Mouse (Mus musculus): ENCODE measurements at regions not wholly inside any gene's neighbourhood (a gene's known extent, or its start where the extent isn't known, plus 50 kb on each side); places are given as distances from the start of the nearest gene placed in this dataset.
"Not testable (repeated sequence)": the region's sequence is repeated elsewhere in the genome, so short reads cannot be mapped to it uniquely, and the experiment has no call there.

DNA sequence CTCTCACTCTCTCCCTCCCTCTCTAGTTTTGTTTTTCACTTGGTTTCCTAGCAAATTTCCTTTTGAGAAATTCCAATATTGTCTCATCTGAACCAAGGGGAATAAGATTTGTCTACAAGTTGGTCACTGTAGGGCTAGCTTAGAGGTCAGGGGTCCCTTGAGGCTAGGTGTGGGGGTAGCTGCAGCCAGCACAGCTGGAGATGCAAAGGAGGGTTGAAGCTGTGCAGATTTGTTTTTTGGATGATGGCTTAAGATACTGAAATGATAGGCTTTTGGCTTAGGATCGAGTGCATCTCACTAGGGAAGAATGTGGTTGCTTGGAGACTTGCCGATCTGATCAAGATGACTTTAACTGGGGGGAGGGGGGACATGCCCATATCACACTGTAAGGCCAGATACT, 88.3 kb upstream of the Tmem28 start:
- Histone ChIP-seq H3K4me1 (ENCODE audit: insufficient read depth) (no peaks in the 10 kb centered on the region), H3K36me3 (replicated peaks; ENCODE audit: insufficient read depth, low read length) (no peaks in the 10 kb centered on the region), H3K27me3 (ENCODE audit: insufficient read depth, low read length) (0 out of 2 replicates have a peak, but pooled peaks cover 4% of the 10 kb centered on the region), H3K9ac (replicated peaks) (no peak overlapping the region), H3K27ac (ENCODE audit: low read depth) (no peak overlapping the region), H3K4me2 (ENCODE audit: low read depth, low read length) (no peak overlapping the region), H3K4me3 (ENCODE audit: low read depth, low read length) (no peak overlapping the region), H3K9me3 (ENCODE audit: low read length) (no peaks in the 10 kb centered on the region)
- no peak for TF ChIP-seq EP300 (IDR thresholded peaks at IDR 0.05; ENCODE audit: low read depth)
- no peak for TF ChIP-seq CTCF (IDR thresholded peaks at IDR 0.05; ENCODE audit: low read depth)
- DNase-seq (no peak), ATAC-seq (no peak)
- WGBS (ENCODE audit: insufficient replicate concordance): 61% methylated on average over 2 of the region's 2 CpGs

DNA sequence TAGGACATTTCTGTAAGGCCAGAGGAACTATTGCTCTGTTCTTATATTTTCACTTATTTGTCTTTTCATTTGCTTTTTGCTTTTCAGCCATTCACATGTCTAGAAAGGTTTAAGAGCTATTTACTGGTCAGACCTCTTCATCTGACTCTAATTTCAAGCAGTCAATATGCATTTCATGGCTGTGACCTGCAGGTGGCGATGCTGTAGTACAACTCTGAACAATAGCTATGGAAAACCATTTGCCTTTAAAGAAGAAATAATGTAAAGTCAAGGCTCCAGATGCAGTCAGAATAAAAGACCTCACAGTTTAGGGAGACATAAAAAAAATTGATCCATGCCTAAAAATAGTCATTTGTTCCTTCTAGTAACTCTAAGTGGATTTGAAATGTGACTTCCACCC, 95.7 kb upstream of the Tmem28 start:
- WGBS (ENCODE audit: insufficient replicate concordance): 4% methylated on average over 1 of the region's 1 CpGs
- no peak overlapping the region for H3K4me3 ChIP-seq (ENCODE audit: low read depth, low read length)
- H3K27ac ChIP-seq (ENCODE audit: low read depth): no peak overlapping the region
- TF ChIP-seq CTCF (IDR thresholded peaks at IDR 0.05; ENCODE audit: low read depth) (peak; percentile 51), EP300 (IDR thresholded peaks at IDR 0.05; ENCODE audit: low read depth) (no peak)
- no peak overlapping the region for H3K4me2 ChIP-seq (ENCODE audit: low read depth, low read length)
- H3K4me1 ChIP-seq (ENCODE audit: insufficient read depth): no peaks in the 10 kb centered on the region
- ATAC-seq: no peak
- DNase-seq: peak; percentile 14
- no peaks in the 10 kb centered on the region for H3K9me3 ChIP-seq (ENCODE audit: low read length)
- no peaks in the 10 kb centered on the region for H3K27me3 ChIP-seq (ENCODE audit: insufficient read depth, low read length)
- no peaks in the 10 kb centered on the region for H3K36me3 ChIP-seq (replicated peaks; ENCODE audit: insufficient read depth, low read length)
- no peak overlapping the region for H3K9ac ChIP-seq (replicated peaks)

DNA sequence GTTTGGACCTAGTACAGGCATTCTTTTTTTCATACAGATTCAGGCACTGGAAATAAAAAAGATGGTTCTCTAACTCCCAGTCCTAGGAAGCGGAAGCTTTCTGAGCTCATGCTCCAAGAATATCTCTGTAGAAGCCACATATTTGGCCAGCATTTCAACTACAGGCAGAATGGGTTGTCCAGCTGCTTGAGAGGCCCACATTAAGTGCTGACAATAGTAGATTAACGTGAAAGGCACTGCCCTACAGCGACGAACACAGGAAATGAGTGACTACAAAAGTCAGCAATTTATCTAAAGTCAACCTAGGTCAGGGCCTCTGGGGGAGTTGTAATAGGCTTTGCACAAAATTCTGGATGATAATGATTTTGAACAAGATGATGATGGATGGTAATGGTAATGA, 125.5 kb upstream of the Tmem28 start:
- H3K4me2 ChIP-seq (ENCODE audit: low read depth, low read length): no peak overlapping the region
- no peaks in the 10 kb centered on the region for H3K36me3 ChIP-seq (replicated peaks; ENCODE audit: insufficient read depth, low read length)
- ATAC-seq (0 out of 2 replicates have a peak, but pooled peaks have one; percentile 15), DNase-seq (no peak)
- H3K27me3 ChIP-seq (ENCODE audit: insufficient read depth, low read length): no peaks in the 10 kb centered on the region
- no peak overlapping the region for H3K27ac ChIP-seq (ENCODE audit: low read depth)
- H3K9ac ChIP-seq (replicated peaks): no peak overlapping the region
- no peak for TF ChIP-seq CTCF (IDR thresholded peaks at IDR 0.05; ENCODE audit: low read depth)
- no peak for TF ChIP-seq EP300 (IDR thresholded peaks at IDR 0.05; ENCODE audit: low read depth)
- H3K9me3 ChIP-seq (ENCODE audit: low read length): no peaks in the 10 kb centered on the region
- no peaks in the 10 kb centered on the region for H3K4me1 ChIP-seq (ENCODE audit: insufficient read depth)
- WGBS (ENCODE audit: insufficient replicate concordance): 48% methylated on average over 4 of the region's 4 CpGs
- H3K4me3 ChIP-seq (ENCODE audit: low read depth, low read length): no peak overlapping the region

DNA sequence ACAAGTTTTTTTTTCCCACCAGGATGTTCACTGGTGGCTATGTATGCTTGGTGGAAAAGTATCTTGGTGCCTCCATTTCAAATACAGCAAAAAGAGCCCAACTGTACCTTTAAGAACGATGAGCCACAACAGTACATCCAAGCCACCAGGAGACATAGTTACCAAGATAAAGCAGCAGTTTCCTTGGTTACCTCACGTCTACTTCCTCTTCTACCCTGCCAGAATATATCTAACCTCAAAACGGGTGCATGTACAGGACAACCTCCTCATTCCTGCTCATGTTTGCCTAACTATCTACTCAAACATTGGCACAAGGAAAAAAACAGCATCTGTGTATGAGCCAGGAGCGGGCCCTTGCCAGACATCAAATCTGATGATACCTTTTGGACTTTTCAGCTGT, 129.8 kb upstream of the Tmem28 start:
- Histone ChIP-seq H3K27me3 (ENCODE audit: insufficient read depth, low read length) (0 out of 2 replicates have a peak, but pooled peaks cover 3% of the 10 kb centered on the region), H3K9me3 (ENCODE audit: low read length) (no peaks in the 10 kb centered on the region), H3K4me1 (ENCODE audit: insufficient read depth) (no peaks in the 10 kb centered on the region), H3K27ac (ENCODE audit: low read depth) (no peak overlapping the region), H3K4me2 (ENCODE audit: low read depth, low read length) (no peak overlapping the region), H3K9ac (replicated peaks) (no peak overlapping the region), H3K4me3 (ENCODE audit: low read depth, low read length) (no peak overlapping the region), H3K36me3 (replicated peaks; ENCODE audit: insufficient read depth, low read length) (no peaks in the 10 kb centered on the region)
- ATAC-seq: peak; percentile 38; the same call in 1 of the 2 replicates
- TF ChIP-seq EP300 (IDR thresholded peaks at IDR 0.05; ENCODE audit: low read depth) (no peak), CTCF (IDR thresholded peaks at IDR 0.05; ENCODE audit: low read depth) (no peak)
- DNase-seq: no peak
- WGBS (ENCODE audit: insufficient replicate concordance): 27% methylated on average over 4 of the region's 4 CpGs

DNA sequence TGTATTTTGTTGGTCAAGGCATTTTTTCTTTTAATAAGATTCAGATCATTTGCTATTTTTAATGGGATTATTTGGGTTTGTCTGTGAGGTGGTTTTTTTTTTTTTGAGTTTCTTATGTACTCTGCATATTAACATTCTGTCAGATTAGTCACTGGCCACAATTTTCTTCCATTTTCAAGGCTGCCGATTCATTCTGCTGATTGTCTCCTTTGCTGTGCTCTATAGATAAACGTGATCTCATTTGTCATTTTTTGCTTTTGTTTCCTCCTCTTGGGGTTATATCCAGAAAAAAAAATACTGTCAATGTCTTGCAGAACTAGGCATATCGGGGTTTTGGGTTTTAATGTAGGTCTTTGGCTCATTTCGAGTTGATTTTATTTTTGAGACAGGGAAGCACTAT, 131.1 kb upstream of the Tmem28 start:
- Histone ChIP-seq H3K4me2 (ENCODE audit: low read depth, low read length) (no peak overlapping the region), H3K9me3 (ENCODE audit: low read length) (no peaks in the 10 kb centered on the region), H3K27ac (ENCODE audit: low read depth) (no peak overlapping the region), H3K4me1 (ENCODE audit: insufficient read depth) (no peaks in the 10 kb centered on the region), H3K4me3 (ENCODE audit: low read depth, low read length) (no peak overlapping the region), H3K9ac (replicated peaks) (no peak overlapping the region), H3K36me3 (replicated peaks; ENCODE audit: insufficient read depth, low read length) (no peaks in the 10 kb centered on the region), H3K27me3 (ENCODE audit: insufficient read depth, low read length) (0 out of 2 replicates have a peak, but pooled peaks cover 3% of the 10 kb centered on the region)
- ATAC-seq: no peak
- no peak for DNase-seq
- TF ChIP-seq CTCF (IDR thresholded peaks at IDR 0.05; ENCODE audit: low read depth): no peak
- 62% methylated on average over 4 of the region's 4 CpGs for WGBS (ENCODE audit: insufficient replicate concordance)

DNA sequence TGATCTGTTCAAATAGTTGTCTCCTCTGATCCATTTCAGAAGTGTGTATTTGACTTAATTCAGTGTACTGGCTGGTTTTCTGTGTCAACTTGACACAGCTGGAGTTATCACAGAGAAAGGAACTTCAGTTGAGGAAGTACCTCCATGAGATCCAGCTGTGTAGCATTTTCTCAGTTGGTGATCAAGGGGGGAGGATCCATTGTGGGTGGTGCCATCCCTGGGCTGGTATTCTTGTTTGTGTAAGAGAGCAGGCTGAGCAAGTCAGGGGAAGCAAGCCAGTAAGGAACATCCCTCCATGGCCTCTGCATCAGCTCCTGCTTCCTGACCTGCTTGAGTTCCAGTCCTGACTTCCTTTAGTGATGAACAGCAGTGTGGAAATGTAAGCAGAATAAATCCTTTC, 138.3 kb upstream of the Tmem28 start:
- H3K9me3 ChIP-seq (ENCODE audit: low read length); H3K27me3 ChIP-seq (ENCODE audit: insufficient read depth, low read length); H3K4me3 ChIP-seq (ENCODE audit: low read depth, low read length); H3K36me3 ChIP-seq (replicated peaks; ENCODE audit: insufficient read depth, low read length); H3K9ac ChIP-seq (replicated peaks); H3K4me2 ChIP-seq (ENCODE audit: low read depth, low read length); H3K27ac ChIP-seq (ENCODE audit: low read depth); ATAC-seq; DNase-seq; H3K4me1 ChIP-seq (ENCODE audit: insufficient read depth): not testable (repeated sequence)

DNA sequence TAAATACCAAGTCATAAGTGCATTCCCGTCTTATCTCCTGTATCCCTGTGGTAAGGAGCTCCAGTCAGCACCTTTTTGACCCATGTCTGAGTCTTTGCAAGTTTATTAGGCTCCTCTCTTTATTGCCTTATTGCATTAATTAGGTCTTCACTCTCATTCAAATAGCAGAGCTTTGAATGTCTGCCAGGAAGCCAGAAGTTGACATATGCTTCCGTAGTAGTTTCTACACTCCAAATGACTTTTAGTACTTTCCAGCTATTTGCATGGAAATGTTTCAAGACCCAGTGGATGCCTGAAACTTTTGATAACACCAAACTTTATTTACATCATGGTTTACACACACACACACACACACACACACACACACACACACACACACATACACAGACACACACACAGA, 153.2 kb upstream of the Tmem28 start:
- no peaks in the 10 kb centered on the region for H3K36me3 ChIP-seq (replicated peaks; ENCODE audit: insufficient read depth, low read length)
- H3K4me1 ChIP-seq (ENCODE audit: insufficient read depth): no peaks in the 10 kb centered on the region
- no peak overlapping the region for H3K9ac ChIP-seq (replicated peaks)
- 66% methylated on average over 2 of the region's 2 CpGs for WGBS (ENCODE audit: insufficient replicate concordance)
- no peak overlapping the region for H3K27ac ChIP-seq (ENCODE audit: low read depth)
- TF ChIP-seq EP300 (IDR thresholded peaks at IDR 0.05; ENCODE audit: low read depth) (no peak), CTCF (IDR thresholded peaks at IDR 0.05; ENCODE audit: low read depth) (no peak)
- ATAC-seq (no peak), DNase-seq (no peak)
- H3K4me2 ChIP-seq (ENCODE audit: low read depth, low read length): no peak overlapping the region
- H3K4me3 ChIP-seq (ENCODE audit: low read depth, low read length): no peak overlapping the region
- no peaks in the 10 kb centered on the region; the same call in 1 of the 2 replicates for H3K27me3 ChIP-seq (ENCODE audit: insufficient read depth, low read length)
- H3K9me3 ChIP-seq (ENCODE audit: low read length): no peaks in the 10 kb centered on the region
